Mouse (Mus musculus) limb, embryonic 15.5 days (tissue): ENCODE data around the gene Clip2. TPM values are rescaled to one million over a fixed set of nuclear protein-coding genes. Genes with fewer than 3 reads are reported as not detected.
"Not testable (repeated sequence)": the region's sequence is repeated elsewhere in the genome, so short reads cannot be mapped to it uniquely, and the experiment has no call there.

Experiments
- ATAC-seq: fragments of 200-750 bp; cut with Nextera tagmentation; 2 replicates; pipeline ENCODE4 v1.8.0; 2017; ENCODE audit warnings: low read depth, moderate TSS enrichment; ENCODE audit not compliant: insufficient number of reproducible peaks, low FRiP score, low TSS enrichment
- H3K27ac ChIP-seq: fragments of 300-500 bp; sonication (generic); 2 replicates; pipeline ENCODE4 v1.5.1; 2015; ENCODE audit warnings: moderate library complexity, mild to moderate bottlenecking, inconsistent platforms
- H3K27me3 ChIP-seq: fragments of 300-500 bp; sonication (generic); 2 replicates; pipeline ENCODE4 v1.6.1; 2015; ENCODE audit warnings: inconsistent platforms
- H3K36me3 ChIP-seq: fragments of 300-500 bp; sonication (generic); 2 replicates; pipeline ENCODE4 v1.6.1; 2015; ENCODE audit warnings: inconsistent platforms
- H3K4me1 ChIP-seq: fragments of 300-500 bp; sonication (generic); 2 replicates; pipeline ENCODE4 v1.6.1; 2015; ENCODE audit warnings: inconsistent platforms
- H3K4me2 ChIP-seq: fragments of 300-500 bp; sonication (generic); 2 replicates; pipeline ENCODE4 v1.6.1; 2015; ENCODE audit warnings: mild to moderate bottlenecking, inconsistent platforms
- H3K4me3 ChIP-seq: fragments of 300-500 bp; sonication (generic); 2 replicates; pipeline ENCODE4 v1.5.1; 2015; ENCODE audit warnings: mild to moderate bottlenecking, inconsistent platforms
- H3K9ac ChIP-seq: fragments of 300-500 bp; sonication (generic); 2 replicates; pipeline ENCODE4 v1.6.1; 2015; ENCODE audit warnings: inconsistent platforms
- H3K9me3 ChIP-seq: fragments of 300-500 bp; sonication (generic); 2 replicates; pipeline ENCODE4 v1.6.1; 2016; ENCODE audit warnings: inconsistent platforms
- WGBS: fragments of 180-500 bp; shearing (Covaris S2); methylation state at CpG from one replicate; pipeline ENCODE4 v1.1.7; 2015; 5-methylcytosine and 5-hydroxymethylcytosine counted together
- microRNA-seq: library from miRNA; unstranded; fragments of <30 nt; microRNA quantifications from one replicate; pipeline ENCODE4, GENCODE M21; 2016
- polyA plus RNA-seq: library from polyadenylated mRNA; unstranded; fragments of >200 nt; fragmentation: Nextera tagmentation; extraction: Ambion mirVana; gene quantifications from 2 replicates; pipeline ENCODE4 v1.2.1, GENCODE M21; 2015

Gene Clip2
- polyA plus RNA-seq, 1 experiment from 2014 or later = 3.9 TPM

GRCm38 (mm10) chr5:134453577-134453976 is 98.7 kb downstream of the Clip2 start:
- Histone ChIP-seq H3K27ac (peak overlapping the region; percentile 73; the same call in 1 of the 2 replicates), H3K9me3 (no peaks in the 10 kb centered on the region), H3K4me3 (no peak overlapping the region), H3K4me2 (no peak overlapping the region), H3K27me3 (no peaks in the 10 kb centered on the region), H3K36me3 (peaks cover 11% of the 10 kb centered on the region), H3K9ac (no peak overlapping the region), H3K4me1 (peaks cover 27% of the 10 kb centered on the region)
- no peak for ATAC-seq
- WGBS = 4% methylated on average over 1 of the region's 1 CpGs

GRCm38 (mm10) chr5:134446755-134447154 is 105.5 kb downstream of the Clip2 start:
- 0 out of 2 replicates have a peak, but pooled peaks have one; percentile 15 for ATAC-seq
- H3K4me3 ChIP-seq, H3K9ac ChIP-seq, H3K27ac ChIP-seq, H3K9me3 ChIP-seq, H3K4me2 ChIP-seq, H3K27me3 ChIP-seq: not testable (repeated sequence)
- H3K36me3 ChIP-seq = peaks cover 32% of the 10 kb centered on the region
- peaks cover 27% of the 10 kb centered on the region for H3K4me1 ChIP-seq
- 90% methylated on average over 4 of the region's 4 CpGs for WGBS

- H3K27ac ChIP-seq = peak overlapping the region; percentile 73
- no peaks in the 10 kb centered on the region for H3K9me3 ChIP-seq
- 16% methylated on average over 10 of the region's 10 CpGs for WGBS
- no peak overlapping the region for H3K4me3 ChIP-seq
- peaks cover 31% of the 10 kb centered on the region for H3K4me1 ChIP-seq
- H3K9ac ChIP-seq = no peak overlapping the region
- peak; percentile 54; the same call in 1 of the 2 replicates for ATAC-seq
- no peaks in the 10 kb centered on the region for H3K27me3 ChIP-seq
- peak overlapping the region; percentile 14; the same call in 1 of the 2 replicates for H3K4me2 ChIP-seq
- H3K36me3 ChIP-seq = peaks cover 29% of the 10 kb centered on the region; the same call in 1 of the 2 replicates
Observed at GRCm38 (mm10) chr5:134445895-134446294, 106.3 kb downstream of the Clip2 start.

- Histone ChIP-seq H3K9me3 (no peaks in the 10 kb centered on the region), H3K4me3 (no peak overlapping the region), H3K9ac (no peak overlapping the region), H3K4me2 (peak overlapping the region; percentile 10; the same call in 1 of the 2 replicates), H3K36me3 (peaks cover 29% of the 10 kb centered on the region; the same call in 1 of the 2 replicates), H3K27me3 (no peaks in the 10 kb centered on the region), H3K27ac (peak overlapping the region; percentile 73), H3K4me1 (peaks cover 37% of the 10 kb centered on the region)
- 49% methylated on average over 10 of the region's 10 CpGs for WGBS
- ATAC-seq = no peak
Observed at GRCm38 (mm10) chr5:134445208-134445831, 106.9 kb downstream of the Clip2 start.

GRCm38 (mm10) chr5:134444473-134444872 is 107.8 kb downstream of the Clip2 start:
- no peak overlapping the region for H3K9ac ChIP-seq
- H3K4me2 ChIP-seq = 0 out of 2 replicates have a peak overlapping the region, but pooled peaks have one; percentile 10
- WGBS = 77% methylated on average over 7 of the region's 7 CpGs
- no peaks in the 10 kb centered on the region for H3K9me3 ChIP-seq
- no peaks in the 10 kb centered on the region for H3K27me3 ChIP-seq
- no peak for ATAC-seq
- peak overlapping the region; percentile 73 for H3K27ac ChIP-seq
- H3K36me3 ChIP-seq = peaks cover 35% of the 10 kb centered on the region; the same call in 1 of the 2 replicates
- no peak overlapping the region for H3K4me3 ChIP-seq
- H3K4me1 ChIP-seq = peaks cover 45% of the 10 kb centered on the region

GRCm38 (mm10) chr5:134442066-134442465 is 110.2 kb downstream of the Clip2 start:
- Histone ChIP-seq H3K27me3 (no peaks in the 10 kb centered on the region), H3K4me1 (peaks cover 69% of the 10 kb centered on the region)
- ATAC-seq = no peak

GRCm38 (mm10) chr5:134441105-134441504 is 111.1 kb downstream of the Clip2 start:
- no peak overlapping the region; the same call in 1 of the 2 replicates for H3K27ac ChIP-seq
- H3K9ac ChIP-seq = no peak overlapping the region
- H3K36me3 ChIP-seq = peaks cover 31% of the 10 kb centered on the region; the same call in 1 of the 2 replicates
- no peak overlapping the region for H3K4me2 ChIP-seq
- ATAC-seq = no peak
- H3K9me3 ChIP-seq = no peaks in the 10 kb centered on the region
- no peak overlapping the region for H3K4me3 ChIP-seq
- WGBS = 46% methylated on average over 3 of the region's 3 CpGs
- H3K27me3 ChIP-seq = no peaks in the 10 kb centered on the region
- H3K4me1 ChIP-seq = peaks cover 73% of the 10 kb centered on the region

More at GRCm38 (mm10) chr5:134442066-134442465, 110.2 kb downstream of the Clip2 start:
- no peak overlapping the region for H3K4me3 ChIP-seq
- 84% methylated on average over 3 of the region's 3 CpGs for WGBS
- no peak overlapping the region for H3K27ac ChIP-seq
- H3K36me3 ChIP-seq = peaks cover 32% of the 10 kb centered on the region; the same call in 1 of the 2 replicates
- no peak overlapping the region for H3K9ac ChIP-seq
- H3K4me2 ChIP-seq = no peak overlapping the region
- H3K9me3 ChIP-seq = no peaks in the 10 kb centered on the region

GRCm38 (mm10) chr5:134440098-134440497 is 112.1 kb downstream of the Clip2 start:
- Histone ChIP-seq H3K9ac (no peak overlapping the region), H3K4me2 (no peak overlapping the region), H3K27me3 (no peaks in the 10 kb centered on the region), H3K4me3 (no peak overlapping the region), H3K36me3 (peaks cover 31% of the 10 kb centered on the region; the same call in 1 of the 2 replicates), H3K27ac (peak overlapping the region; percentile 69), H3K9me3 (no peaks in the 10 kb centered on the region), H3K4me1 (peaks cover 70% of the 10 kb centered on the region)
- WGBS = 62% methylated on average over 12 of the region's 12 CpGs
- ATAC-seq = no peak

GRCm38 (mm10) chr5:134439481-134439880 is 112.8 kb downstream of the Clip2 start:
- ATAC-seq = no peak
- Histone ChIP-seq H3K4me3 (no peak overlapping the region), H3K4me1 (peaks cover 64% of the 10 kb centered on the region), H3K27me3 (no peaks in the 10 kb centered on the region), H3K4me2 (no peak overlapping the region), H3K9me3 (no peaks in the 10 kb centered on the region), H3K9ac (no peak overlapping the region), H3K27ac (0 out of 2 replicates have a peak overlapping the region, but pooled peaks have one; percentile 69), H3K36me3 (peaks cover 26% of the 10 kb centered on the region; the same call in 1 of the 2 replicates)
- 97% methylated on average over 7 of the region's 7 CpGs for WGBS

Small RNAs within 50 kb of the gene (microRNA-seq; reads per million reads assigned to microRNA genes)
- gene Gm26340 (not detected), gene Mir7228 (not detected)

Other genes with a start within 250 kb of the Clip2 start
- gene Gtf2i, start 237.7 kb downstream of the Clip2 start, polyA plus RNA-seq = 164 and 170 TPM in 2 replicates
- 93.5 and 102 TPM in 2 replicates for gene Gtf2ird1, start 95.7 kb downstream of the Clip2 start, polyA plus RNA-seq
- 0.09 and 0.17 TPM in 2 replicates for gene Syna, start 7.7 kb upstream of the Clip2 start, polyA plus RNA-seq
- 226 and 241 TPM in 2 replicates for gene Rfc2, start 28.9 kb upstream of the Clip2 start, polyA plus RNA-seq
- 7.9 and 8.8 TPM in 2 replicates for gene Lat2, start 62.6 kb upstream of the Clip2 start, polyA plus RNA-seq
- 408 and 425 TPM in 2 replicates for gene Eif4h, start 87.1 kb upstream of the Clip2 start, polyA plus RNA-seq
- gene Limk1, start 136.2 kb upstream of the Clip2 start, polyA plus RNA-seq = 4.7 and 7.0 TPM in 2 replicates
- 178 and 206 TPM in 2 replicates for gene Eln, start 194.9 kb upstream of the Clip2 start, polyA plus RNA-seq